Mouse (Mus musculus) gastrocnemius, postnatal 4 days (tissue): ENCODE data around the gene Wnt11. TPM values are rescaled to one million over a fixed set of nuclear protein-coding genes. Genes with fewer than 3 reads are reported as not detected.

ENCODE experiments used
- DNase-seq, 2 experiments: peaks; one replicate each; pipeline ENCODE4 v3.0.0; 2021 to 2022; ENCODE audit warnings: low spot score in 2 of 2, mixed read lengths in 2 of 2
- long read RNA-seq, 2 experiments: library from polyadenylated mRNA; stranded (forward); transcript quantifications; one replicate each; pipeline ENCODE4 v2.0.0; 2021
- total RNA-seq, 2 experiments: library from RNA; stranded (reverse); gene quantifications; 2 replicates each; pipeline ENCODE4 v1.2.3; 2021

Wnt11 gene
- 10 to 100 TPM; 16.4 to 19.9 TPM for total RNA-seq
- long read RNA-seq, experiment 1, transcript Wnt11-205 (5 exons, 1,792 nt), result major isoform, 17 of 36 reads
- long read RNA-seq, experiment 1, partial matches to known transcripts, result 5 of 36 reads
- long read RNA-seq, experiment 1, other reads (novel, unspliced or antisense), result 12 of 36 reads
- long read RNA-seq, experiment 2, transcript Wnt11-205 (5 exons, 1,792 nt), result major isoform, 28 of 53 reads
- long read RNA-seq, experiment 2, partial matches to known transcripts, result 4 of 53 reads
- long read RNA-seq, experiment 2, other reads (novel, unspliced or antisense), result 18 of 53 reads

DNA sequence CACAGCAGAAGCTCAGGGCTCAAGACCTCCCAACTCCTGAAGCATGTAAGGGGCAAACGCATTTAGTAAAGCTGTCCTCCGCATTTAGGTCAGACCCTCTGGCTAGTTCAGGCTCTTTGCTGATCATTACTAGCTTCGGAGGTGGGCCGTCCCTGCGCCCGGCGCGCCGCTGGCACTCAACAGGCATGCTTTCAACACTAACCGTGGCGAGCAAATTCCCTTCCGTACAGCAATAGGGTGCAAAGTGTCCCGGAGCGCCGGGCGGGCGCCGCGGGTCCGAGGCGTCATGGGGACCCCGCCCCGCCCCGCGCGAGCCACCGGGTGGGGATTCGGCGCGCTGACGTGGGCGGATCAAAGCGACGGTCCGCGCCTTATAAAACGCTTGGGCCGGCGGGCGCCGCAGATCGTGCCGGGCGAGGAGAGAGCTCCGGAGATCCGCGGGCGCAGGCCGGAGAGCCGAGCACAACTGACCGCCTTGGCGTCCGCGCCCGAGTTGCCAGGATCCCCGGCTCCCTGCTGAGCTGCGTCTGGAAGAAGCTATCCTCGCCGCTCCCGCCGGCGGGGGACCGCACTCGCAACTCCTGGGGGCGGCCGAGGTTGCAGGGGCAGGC lies at the start of gene Wnt11:
Gene Wnt11, plus strand, starts transcription at position 402 of the 611 bp plus-strand sequence.
- peak in 1 of 2 experiments; percentile 60 for DNase-seq

DNA sequence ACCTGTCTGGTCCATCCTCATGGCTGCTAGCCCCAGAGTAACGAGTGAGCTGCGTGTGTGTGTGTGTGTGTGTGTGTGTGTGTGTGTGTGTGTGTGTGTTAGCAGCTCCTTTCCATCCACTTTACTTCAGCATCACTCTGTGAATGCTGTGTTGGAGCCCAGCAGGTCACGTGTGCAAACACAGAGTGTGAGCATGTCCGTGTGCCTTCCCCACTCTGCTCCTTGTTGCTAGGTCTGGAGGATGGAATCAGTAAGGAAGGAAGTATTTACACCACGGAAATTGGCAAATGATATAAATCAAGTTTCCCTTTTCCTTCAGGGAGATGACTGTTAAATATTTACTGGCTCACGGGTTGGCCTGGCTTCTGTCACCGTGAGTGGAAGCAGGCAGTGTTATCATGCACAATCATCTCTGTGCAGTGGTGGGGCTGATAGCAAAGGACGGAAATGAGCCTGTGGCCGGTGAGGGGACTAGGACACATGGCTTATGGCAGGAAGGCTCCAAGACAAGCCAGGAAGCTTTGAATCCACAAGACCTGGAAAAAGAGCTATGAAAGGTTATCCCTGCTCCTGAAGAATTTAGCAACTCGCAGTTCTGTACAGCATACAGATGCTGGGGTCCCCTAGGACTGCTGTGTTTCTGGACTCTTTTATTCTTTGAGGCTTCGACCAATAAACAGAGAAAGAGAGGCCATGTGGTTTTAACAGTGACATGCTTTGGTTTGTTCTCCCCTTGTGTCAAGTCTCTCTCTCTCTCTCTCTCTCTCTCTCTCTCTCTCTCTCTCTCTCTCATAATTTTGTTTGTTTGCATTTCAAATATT lies 47.9 kb upstream of the Wnt11 start:
- DNase-seq, result no peak

DNA sequence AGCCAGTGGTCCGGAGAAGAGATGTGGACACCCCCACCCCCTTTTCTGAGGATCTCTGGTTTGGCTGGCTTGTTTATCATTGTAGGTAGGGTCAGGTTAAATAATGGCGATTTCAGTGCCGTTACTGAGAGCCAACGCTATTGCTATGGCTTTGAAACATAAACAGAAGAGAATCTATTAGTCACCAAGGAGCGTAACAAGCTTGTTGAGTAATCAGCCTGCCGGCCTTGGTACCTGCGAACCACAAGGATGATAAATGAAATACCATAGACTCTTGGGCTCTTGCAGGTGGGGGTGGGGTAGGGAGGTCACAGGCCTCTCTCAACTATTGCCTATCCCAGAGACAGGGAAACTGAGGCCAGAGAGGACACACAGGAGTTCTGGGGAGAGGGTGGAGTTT lies 46.2 kb upstream of the Wnt11 start:
- no peak for DNase-seq

DNA sequence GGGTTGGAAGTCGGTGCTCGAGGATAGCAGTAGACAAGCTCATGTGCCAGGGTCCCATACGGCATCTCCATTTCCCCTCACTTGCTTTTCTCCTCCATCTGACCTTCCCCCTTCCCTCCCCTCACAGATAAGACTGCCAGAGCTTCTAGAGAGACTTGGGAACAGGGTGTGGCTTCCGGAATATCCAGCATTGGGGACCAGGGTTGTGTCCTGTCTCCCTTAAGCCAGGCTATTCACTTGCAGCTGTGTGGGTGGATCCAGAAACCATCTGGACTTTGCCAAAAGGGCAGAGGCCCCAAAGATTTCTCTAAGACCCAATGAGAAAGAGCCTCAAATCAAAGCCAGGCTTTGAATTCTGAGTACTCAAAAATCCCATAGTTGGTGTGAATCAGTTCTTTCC lies 45.8 kb upstream of the Wnt11 start:
- no peak for DNase-seq

DNA sequence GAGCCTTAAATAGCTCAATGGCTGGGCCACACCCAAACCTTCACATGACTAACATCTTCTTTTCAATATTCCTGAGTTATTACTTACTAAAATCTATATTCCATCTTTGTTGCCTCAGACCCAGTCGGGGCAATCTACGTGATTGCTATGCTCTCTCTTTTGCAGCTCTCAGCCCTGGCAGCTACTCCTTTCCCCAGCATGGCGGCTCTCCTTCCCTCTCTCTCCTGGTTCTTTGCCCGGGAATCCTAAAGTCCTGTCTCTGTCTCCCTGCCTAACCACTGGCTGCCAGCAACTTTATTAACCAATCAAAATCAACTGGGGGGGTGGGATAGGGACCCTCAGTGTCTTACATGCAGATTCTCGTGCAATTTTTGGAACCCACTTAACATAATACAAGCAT lies 43.0 kb upstream of the Wnt11 start:
- no peak for DNase-seq

DNA sequence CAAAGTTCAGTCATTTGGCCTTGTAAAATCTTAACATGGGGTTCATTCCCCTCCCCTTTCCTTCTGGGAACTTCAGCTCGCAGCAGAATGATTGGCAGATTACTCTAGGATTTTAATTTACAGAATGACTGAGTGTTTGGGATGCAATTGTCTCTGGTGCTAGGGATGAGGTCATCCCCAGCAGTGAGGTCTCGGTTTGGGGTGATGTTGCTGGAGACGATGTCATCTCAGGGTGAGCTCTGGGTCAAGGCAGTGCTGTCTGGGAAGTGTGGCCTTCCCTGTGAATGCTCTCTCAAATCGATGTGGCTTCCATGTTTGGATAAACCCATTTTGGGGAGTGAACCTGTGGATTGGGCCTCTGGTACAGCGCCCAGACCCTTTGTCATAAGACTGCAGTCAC lies 41.1 kb upstream of the Wnt11 start:
- no peak for DNase-seq

DNA sequence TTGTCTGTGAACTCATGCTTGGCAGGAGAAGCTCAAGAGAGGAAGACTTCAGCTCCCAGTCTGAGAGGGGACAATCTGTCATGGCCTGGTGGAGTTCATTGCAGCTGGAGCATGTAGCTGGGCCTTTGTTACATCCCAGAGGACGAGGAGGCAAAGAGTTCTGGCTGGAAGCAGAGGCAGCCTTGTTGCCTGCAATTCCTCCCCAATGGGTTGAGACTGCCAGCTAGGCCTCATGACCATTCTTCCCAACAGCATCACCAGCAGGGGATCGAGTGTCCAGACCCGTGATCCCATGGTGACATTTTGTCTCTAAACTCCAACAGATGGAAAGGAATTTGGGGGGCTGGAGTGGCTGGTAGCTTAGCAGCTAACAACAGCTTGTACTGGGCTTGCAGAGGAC lies 40.5 kb upstream of the Wnt11 start:
- DNase-seq, result no peak

DNA sequence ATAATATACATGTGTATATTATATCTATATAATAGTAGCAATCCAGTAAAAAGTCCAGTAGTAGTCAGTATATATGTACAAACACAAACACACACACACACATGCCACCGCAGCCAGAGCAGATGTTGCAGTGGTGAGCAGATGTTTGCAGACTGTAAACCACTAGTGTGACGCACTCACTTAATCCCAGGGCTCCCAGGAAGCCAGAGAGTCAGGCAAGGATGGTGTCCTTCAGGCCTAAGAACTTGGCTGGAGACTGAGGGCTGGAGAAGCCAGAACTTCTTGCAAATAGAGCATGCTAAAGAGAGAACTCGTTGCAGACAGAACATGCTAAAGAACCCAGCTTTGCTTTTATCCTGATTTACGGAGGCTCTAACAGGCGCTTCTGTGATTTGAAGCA lies 39.3 kb upstream of the Wnt11 start:
- no peak for DNase-seq

DNA sequence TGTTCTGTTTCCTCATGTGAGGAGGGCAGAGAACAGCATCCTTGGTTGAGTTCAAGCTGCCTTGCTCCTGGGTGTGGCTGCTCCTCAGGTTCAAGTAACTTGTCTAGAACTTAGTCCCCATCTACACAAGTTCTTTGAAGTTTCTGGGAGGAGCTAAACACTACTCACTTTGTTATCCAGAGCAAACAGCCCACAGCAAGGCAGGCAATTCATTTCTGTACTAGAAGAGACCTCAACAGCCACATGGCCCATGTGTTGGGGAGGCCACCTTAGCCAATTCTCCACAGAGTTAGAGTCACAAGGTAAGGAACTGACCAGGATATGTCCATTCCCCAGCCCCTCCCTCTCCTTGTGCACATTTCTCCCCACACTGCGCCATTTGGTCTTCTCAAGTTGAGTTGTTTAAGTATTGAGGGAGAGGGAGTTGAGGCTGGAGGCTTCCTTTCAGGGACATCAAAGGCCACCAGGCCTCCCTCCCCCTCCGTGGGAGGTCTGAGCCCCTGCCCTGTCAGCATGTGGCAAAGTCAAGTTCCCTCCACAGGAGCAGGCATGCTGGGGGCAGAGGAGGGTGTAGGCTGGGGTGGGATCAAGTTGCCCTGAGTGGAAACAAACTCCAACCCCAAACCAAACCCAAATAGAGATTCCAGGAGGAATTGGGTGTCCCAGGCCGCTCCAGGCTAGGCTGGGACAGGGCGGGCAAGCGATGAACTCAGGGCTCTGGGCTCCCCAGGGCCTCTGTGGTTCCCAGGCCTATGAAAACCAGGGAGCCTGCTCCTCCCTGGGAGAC lies 37.4 kb upstream of the Wnt11 start:
- DNase-seq, result no peak

DNA sequence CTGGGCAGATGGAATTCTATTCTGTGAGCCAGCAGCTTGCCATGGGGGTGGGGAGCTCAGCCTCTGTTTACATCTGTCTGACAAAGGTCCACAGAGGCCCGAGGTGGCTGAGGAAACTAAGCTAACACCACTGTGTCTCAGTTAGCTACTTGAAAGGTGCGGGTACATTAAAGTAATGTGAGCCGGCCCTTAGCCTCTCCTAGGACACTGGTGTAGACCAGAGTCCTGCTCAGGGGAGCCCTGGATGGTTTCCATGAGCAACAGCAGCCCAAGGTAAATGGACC lies 36.8 kb upstream of the Wnt11 start:
- no peak for DNase-seq

DNA sequence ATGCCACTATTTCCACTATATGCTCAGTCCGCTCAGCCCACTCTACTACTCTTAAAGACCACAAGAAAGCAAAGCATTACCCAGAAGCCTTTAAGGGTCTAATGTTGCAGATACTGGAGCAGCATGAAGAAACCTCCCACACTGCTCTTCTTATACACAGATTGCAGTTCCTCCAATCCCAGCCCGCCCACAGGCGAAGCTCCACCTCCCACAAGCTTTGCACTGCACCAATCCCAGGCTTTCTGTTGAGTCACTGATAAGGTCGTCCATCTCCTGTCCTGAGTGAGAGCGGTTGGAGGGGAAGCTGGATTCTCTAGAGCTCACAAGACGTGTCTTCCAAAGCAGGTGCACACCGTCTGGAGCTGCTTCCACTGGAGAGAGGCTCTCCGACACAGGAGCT lies 34.5 kb upstream of the Wnt11 start:
- no peak for DNase-seq

DNA sequence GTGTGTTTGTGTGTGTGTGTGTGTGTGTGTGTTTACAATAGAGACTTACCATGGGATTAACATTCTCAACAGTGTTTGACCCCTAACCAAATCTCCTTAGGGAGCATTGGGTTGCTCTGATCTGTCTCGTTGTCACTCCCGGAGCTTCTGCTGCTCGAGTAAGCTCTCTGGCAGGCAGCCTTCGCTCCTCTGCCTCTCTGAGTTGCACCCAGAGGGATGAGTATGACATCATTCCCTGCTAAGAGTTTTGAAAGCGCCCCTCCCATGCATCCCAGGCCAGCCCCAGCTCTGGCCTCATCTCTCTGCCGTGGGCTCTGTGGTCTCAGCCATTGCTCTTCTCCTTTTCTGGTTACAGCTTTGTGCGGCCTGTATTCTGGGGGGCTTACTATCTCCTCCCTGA lies 33.8 kb upstream of the Wnt11 start:
- peak in 1 of 2 experiments; percentile 72 for DNase-seq

DNA sequence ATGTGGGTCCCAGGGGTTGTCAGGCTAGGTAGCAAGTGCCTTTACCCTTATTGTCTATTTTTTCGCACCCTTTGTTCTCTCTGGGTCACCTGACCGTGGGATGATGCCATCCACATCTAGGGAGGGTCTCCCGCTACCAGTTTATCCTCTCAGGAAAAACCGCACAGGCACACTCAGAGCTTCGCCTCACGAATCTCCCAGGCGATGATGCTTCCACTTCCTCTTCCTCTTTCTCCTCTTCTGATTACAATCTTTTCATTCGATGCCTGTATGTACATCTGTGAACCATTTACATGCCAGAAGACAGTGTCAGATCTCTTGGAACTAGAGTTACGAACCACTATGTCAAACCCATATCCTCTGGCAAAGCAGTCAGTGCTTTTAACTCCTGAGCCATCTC lies 31.7 kb upstream of the Wnt11 start:
- no peak for DNase-seq

DNA sequence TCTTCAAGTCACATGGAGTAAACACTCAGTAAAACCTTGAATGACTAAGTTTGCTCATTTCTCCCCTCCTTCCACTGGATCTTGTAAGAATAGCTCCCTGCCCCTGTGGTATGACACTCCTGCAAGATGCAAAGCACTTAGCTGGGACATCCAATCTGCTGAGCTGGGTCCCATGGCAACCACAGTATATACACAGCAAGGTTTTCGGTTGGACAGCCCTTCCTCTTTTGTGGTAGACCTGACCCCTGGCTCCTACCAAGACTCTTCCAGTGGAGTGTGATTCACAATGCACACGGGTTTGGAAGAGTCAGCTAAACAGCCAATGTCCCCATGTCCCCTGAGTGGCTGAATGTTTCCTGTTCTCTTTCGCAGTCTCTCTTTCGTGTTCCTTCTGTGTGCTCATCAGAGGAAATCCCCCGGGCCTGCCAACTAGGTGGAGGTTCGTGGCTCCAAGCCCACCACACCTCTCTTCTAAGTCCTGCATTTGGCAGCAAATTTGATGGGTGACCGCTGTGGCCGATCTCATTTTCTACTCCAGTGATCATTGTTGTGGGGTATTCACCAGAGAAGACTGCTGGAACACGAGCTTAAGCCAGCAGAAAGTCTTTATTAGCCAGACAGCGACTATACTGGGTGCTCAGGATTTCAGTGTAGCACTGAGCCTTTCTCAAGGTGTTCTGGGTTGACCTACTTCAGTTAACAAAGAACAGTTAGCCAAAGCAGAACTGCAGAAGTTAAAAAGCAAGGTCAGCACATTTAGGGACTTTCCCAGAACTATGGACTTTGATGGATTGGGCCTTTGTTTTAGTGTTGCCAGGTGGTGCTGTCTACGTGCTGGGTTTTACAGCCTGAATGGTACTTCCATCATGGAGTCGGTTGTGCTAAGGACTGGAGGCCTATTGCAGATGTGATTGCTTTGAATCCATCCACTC lies 29.8 kb upstream of the Wnt11 start:
- DNase-seq, result no peak

DNA sequence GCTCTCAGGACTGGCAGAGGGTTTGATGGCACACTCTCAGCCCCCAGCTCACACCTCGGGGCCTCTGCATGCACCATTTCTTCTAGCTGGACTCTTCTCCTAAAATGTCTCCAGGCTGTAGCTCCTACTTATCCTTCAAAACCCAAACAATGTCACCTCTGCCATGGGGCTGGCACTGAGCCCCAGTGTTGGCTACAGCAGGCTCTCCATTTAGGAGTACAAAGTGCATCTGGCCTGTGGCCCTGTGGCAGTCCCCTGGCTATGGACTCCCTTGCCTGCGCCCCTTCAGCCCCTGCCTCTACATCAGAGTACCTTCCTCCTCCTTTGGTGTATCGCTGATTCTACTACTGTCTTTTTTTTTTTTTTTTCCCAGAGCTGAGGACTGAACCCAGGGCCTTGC lies 28.0 kb upstream of the Wnt11 start:
- DNase-seq, result no peak

DNA sequence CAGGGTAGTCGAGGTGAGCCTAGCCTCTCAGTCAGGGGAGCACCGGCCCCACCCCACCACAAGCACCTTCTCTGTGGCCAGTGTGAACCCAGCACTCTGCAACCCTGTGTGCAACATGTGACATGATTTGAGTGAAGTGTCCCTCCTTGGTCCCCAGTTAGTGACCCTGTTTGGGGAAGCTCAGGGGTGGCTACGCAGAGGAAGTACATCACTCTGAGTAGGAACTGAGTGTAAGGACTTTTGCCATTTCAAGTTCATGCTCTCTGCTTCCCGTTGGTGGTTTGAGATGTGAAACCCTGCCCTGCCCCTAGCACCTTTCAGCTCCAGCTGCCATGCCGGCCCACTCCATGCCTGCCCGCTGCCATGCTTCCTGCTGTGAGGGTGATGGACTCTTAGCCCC lies 25.5 kb upstream of the Wnt11 start:
- DNase-seq, result no peak

DNA sequence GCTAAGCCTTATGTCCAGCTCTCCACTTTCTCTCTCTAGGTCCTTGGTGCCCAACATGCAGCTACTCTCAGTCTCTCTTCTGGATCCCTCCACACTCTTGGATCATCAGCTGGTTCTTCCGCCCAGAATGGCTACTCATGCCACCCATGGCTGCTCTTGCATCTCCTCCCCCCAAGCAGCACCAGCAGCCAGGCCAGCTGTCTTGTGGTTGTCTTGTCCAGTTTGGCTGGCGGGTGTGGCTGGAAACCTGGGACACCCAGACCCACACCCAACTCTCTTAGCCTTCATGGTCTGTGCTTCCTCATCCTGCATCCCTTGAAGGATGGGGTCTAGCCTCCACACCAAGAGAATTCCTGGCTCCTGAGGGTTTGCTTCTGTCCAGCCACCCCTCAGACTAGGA lies 24.3 kb upstream of the Wnt11 start:
- no peak for DNase-seq

DNA sequence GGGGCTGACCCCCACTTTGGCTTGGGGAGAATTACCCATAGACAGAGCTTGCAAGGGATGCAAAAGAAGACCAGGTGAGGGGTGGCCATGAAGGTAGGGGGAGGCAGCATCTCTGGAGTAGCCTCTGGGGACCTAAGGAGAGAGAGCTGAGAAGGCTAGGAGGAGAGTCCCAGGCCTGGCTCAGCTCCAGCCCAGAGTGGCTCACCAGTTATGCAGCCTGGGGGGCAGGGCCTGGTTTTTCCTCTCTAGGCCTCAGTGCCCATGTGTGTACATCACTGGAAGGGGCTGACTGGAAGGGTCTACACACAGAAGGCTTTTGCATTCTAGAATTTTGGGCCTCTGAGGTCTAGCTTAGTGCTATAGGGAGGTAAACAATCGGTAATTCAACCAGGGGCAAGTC lies 14.4 kb upstream of the Wnt11 start:
- DNase-seq, result no peak

DNA sequence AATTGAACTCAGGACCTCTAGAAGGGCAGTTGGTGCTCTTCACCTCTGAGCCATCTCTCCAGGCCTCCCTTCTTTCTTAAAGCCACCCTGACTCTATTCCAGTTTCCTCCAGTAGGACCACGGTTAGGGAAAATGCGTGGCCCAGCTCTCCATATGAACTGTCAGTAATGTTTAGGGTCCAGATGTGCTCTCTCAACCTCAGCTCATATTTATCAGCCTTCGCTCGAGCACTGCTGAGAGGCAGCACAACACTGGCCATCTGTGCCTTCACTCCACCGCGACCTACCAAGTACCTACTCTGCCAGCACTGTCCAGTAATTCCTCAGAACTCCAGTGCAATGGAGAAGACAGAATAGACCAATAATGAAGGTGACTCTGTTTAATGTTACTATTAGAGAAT lies 12.0 kb upstream of the Wnt11 start:
- DNase-seq, result no peak

DNA sequence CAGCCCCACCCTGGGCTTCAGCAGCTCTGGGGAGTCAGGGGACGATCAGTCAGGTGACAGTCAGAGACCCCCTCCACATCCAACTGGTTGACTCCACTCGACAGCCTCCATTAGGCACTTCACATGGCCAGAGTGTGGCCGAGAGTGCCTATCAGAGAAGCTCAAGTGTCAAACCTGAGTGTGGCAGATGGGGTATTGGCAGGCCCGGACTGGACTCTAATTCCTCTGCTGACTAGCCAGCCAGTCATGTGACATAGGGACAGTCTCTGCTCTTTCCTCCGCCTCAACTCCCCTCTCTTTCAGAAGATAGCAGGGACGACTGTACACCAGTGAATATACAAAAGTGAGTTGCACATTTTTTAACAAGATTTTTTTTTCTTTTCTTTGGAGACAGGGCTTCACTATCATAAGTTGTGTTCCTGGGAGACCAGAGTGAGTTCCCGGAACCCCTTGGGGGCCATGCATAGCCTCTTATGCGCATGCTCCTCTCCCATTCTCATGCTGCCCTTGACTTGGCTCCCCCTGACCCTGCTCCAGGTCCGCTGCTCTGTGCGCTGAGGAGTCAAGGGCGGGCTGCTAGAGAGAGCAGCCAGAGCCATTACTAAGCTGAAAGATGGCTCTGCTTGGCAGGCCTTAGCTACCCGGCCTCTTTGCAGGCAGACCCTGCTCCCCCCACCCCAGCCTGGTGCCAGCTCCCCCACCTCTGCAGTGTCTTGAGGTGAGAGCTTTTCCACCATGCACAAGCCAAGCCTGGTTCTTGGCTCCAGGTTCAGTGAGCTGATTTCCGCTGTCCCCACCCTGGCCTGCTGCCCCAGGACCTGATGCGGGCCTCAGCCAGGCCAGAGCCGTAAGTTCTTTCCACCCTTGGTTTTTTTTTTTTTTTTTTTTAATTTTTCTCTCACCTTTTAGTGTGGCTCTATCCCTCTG lies 10.8 kb upstream of the Wnt11 start:
- DNase-seq, result no peak
